Mouse (Mus musculus): Measurements from ENCODE around the gene Epb41. TPM values are rescaled to one million over a fixed set of nuclear protein-coding genes. Genes with fewer than 3 reads are reported as not detected.

The Epb41 gene
- polyA plus RNA-seq, 1 experiment, result 94.1 TPM

DNA sequence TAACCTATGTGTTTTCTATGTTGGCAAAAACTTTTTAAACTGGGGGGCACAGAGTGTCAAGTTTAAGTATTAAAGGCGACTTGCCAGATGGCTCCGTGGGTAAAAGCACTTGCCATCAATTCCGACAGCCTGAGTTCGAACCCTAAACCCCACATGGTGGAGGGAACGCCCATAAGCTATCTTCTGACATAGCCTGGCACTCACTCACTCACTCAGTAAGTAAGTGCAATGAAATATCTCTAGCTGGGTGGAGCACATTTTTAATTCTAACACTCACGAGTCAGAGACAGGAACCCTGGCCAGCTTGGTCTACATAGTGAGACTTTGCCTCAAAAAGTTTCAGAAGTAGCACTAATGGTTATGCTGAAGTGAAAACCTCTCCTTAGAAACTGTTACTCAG is 48.0 kb downstream of the Epb41 start:
- no peak for DNase-seq (ENCODE audit: low read depth in 1 of 2, low spot score in 2 of 2)
- TF ChIP-seq CTCF (IDR thresholded peaks at IDR 0.05; ENCODE audit: extremely low read depth, insufficient read depth, insufficient read length, insufficient replicate concordance), result no peak
- TF ChIP-seq POLR2A (IDR thresholded peaks at IDR 0.05; ENCODE audit: low read depth, low read length), result no peak
- 86% methylated on average over 6 of the region's 6 CpGs for WGBS
- Histone ChIP-seq H3K27ac (ENCODE audit: insufficient read depth, low read length) (no peak overlapping the region), H3K27me3 (ENCODE audit: control insufficient read depth, insufficient read depth, low read length) (no peaks in the 10 kb centered on the region), H3K36me3 (ENCODE audit: control insufficient read depth, insufficient read depth, low read length) (no peaks in the 10 kb centered on the region; the same call in 1 of the 2 replicates), H3K4me1 (ENCODE audit: control insufficient read depth, insufficient read depth, insufficient read length) (no peaks in the 10 kb centered on the region; the same call in 1 of the 2 replicates), H3K4me3 (ENCODE audit: extremely low read depth, insufficient read depth, insufficient read length) (no peak overlapping the region)

DNA sequence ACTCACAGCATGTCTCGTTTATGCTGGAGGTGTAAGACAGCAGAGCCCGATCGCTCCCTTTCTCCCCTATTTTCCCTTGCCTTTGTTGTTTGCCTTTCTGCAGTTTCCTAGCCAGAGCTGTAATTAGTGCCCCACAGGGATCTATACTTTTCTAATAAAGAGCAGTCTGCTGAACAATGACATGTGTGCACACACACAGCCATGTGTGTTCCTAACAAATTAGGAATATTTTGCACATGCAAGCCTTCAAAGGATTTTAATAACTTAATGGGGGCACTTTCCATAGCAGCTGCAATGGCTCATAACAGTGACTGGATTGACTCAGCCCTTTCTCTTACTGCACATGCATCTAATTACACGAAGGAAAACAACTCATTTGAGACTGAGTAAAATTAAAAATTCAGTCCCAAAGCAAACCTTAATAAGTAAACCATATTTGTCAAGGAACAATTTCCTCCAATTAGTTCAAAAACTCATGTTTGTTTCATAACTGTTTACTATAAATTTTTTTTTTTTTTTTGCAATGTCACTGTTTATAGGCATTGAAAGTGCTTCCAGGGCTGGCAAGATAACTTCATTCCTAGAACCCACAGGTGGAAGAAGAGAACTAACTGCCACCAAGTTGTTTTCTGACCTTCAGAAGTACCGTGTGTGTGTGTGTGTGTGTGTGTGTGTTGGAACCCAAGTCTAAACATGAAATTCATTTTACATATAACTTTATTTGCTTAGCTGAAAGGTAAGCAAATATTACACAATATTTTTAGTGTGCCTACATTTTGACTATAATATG is 49.2 kb downstream of the Epb41 start:
- WGBS, result 83% methylated on average over 5 of the region's 5 CpGs
- TF ChIP-seq POLR2A (IDR thresholded peaks at IDR 0.05; ENCODE audit: low read depth, low read length) (no peak), CTCF (IDR thresholded peaks at IDR 0.05; ENCODE audit: extremely low read depth, insufficient read depth, insufficient read length, insufficient replicate concordance) (no peak)
- Histone ChIP-seq H3K36me3 (ENCODE audit: control insufficient read depth, insufficient read depth, low read length) (no peaks in the 10 kb centered on the region; the same call in 1 of the 2 replicates), H3K27me3 (ENCODE audit: control insufficient read depth, insufficient read depth, low read length) (no peaks in the 10 kb centered on the region), H3K27ac (ENCODE audit: insufficient read depth, low read length) (no peak overlapping the region), H3K4me1 (ENCODE audit: control insufficient read depth, insufficient read depth, insufficient read length) (no peaks in the 10 kb centered on the region; the same call in 1 of the 2 replicates), H3K4me3 (ENCODE audit: extremely low read depth, insufficient read depth, insufficient read length) (no peak overlapping the region)
- DNase-seq (ENCODE audit: low read depth in 1 of 2, low spot score in 2 of 2), result no peak

DNA sequence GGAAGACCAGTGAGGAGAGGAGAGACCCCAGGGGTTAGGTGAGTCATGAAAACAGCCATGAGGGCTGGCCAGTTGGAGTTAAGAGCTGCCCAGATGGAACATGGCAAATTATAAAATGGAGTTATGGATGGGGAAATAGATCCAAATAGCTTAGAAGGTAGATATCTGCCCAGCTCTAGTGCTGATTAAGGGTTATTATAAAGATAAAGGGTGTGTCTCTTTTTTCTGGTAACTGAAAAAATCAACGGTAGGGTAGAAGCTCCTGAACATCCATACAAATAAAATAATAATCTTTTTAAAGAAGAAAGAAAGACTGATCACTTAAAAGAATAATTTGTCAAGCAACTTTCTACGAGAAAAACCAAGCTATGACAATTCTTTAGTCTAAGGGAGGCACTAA is 49.9 kb downstream of the Epb41 start:
- Histone ChIP-seq H3K4me1 (ENCODE audit: control insufficient read depth, insufficient read depth, insufficient read length) (no peaks in the 10 kb centered on the region; the same call in 1 of the 2 replicates), H3K4me3 (ENCODE audit: extremely low read depth, insufficient read depth, insufficient read length) (no peak overlapping the region), H3K36me3 (ENCODE audit: control insufficient read depth, insufficient read depth, low read length) (no peaks in the 10 kb centered on the region; the same call in 1 of the 2 replicates), H3K27me3 (ENCODE audit: control insufficient read depth, insufficient read depth, low read length) (no peaks in the 10 kb centered on the region), H3K27ac (ENCODE audit: insufficient read depth, low read length) (no peak overlapping the region)
- WGBS, result 87% methylated on average over 2 of the region's 2 CpGs
- no peak for DNase-seq (ENCODE audit: low read depth in 1 of 2, low spot score in 2 of 2)
- TF ChIP-seq CTCF (IDR thresholded peaks at IDR 0.05; ENCODE audit: extremely low read depth, insufficient read depth, insufficient read length, insufficient replicate concordance) (no peak), POLR2A (IDR thresholded peaks at IDR 0.05; ENCODE audit: low read depth, low read length) (no peak)

DNA sequence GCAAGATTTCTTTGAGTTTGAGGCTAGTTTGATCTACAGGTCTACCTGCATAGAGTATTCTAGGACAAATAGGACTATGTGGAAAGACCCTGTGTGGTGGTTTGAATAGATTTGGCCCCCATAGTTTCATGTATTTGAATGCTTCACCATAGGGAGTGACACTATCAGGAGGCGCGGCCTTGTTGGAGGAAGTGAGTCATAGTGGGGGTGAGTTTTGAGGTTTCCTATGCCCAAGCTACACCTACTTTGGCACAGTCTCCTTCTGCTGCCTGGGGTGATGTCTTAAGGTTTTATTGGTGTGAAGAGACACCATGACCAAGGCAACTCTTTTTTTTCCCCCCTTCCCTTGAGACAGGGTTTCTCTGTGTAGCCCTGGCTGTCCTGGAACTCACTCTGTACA is 51.3 kb downstream of the Epb41 start:
- no peak overlapping the region for H3K4me3 ChIP-seq (ENCODE audit: extremely low read depth, insufficient read depth, insufficient read length)
- H3K36me3 ChIP-seq (ENCODE audit: control insufficient read depth, insufficient read depth, low read length), result no peaks in the 10 kb centered on the region; the same call in 1 of the 2 replicates
- no peaks in the 10 kb centered on the region; the same call in 1 of the 2 replicates for H3K4me1 ChIP-seq (ENCODE audit: control insufficient read depth, insufficient read depth, insufficient read length)
- H3K27me3 ChIP-seq (ENCODE audit: control insufficient read depth, insufficient read depth, low read length), result no peaks in the 10 kb centered on the region
- TF ChIP-seq POLR2A (IDR thresholded peaks at IDR 0.05; ENCODE audit: low read depth, low read length) (no peak), CTCF (IDR thresholded peaks at IDR 0.05; ENCODE audit: extremely low read depth, insufficient read depth, insufficient read length, insufficient replicate concordance) (no peak)
- WGBS, result 94% methylated on average over 2 of the region's 2 CpGs
- no peak overlapping the region for H3K27ac ChIP-seq (ENCODE audit: insufficient read depth, low read length)
- DNase-seq (ENCODE audit: low read depth in 1 of 2, low spot score in 2 of 2), result no peak

DNA sequence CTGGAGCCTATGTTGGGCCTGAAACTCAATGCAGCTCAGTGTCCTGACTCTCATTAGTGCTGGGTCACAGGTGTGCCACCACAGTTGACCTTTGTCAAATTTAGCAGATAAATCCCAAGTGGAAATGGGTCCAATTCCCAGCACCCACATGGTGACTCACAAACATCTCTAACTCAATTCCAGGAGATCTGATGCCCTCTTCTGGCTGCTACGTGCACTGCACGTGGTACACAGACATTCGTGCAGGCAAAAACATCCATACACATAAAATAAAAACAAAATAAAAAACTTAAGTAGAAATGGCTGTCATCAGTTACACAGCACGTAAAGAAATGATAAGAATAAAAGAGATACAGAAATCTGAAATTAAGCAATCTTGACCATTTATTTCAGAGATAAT is 52.5 kb downstream of the Epb41 start:
- H3K4me1 ChIP-seq (ENCODE audit: control insufficient read depth, insufficient read depth, insufficient read length), result no peaks in the 10 kb centered on the region; the same call in 1 of the 2 replicates
- no peaks in the 10 kb centered on the region for H3K36me3 ChIP-seq (ENCODE audit: control insufficient read depth, insufficient read depth, low read length)
- no peaks in the 10 kb centered on the region for H3K27me3 ChIP-seq (ENCODE audit: control insufficient read depth, insufficient read depth, low read length)
- H3K27ac ChIP-seq (ENCODE audit: insufficient read depth, low read length), result no peak overlapping the region
- 93% methylated on average over 4 of the region's 4 CpGs for WGBS
- no peak for DNase-seq (ENCODE audit: low read depth in 1 of 2, low spot score in 2 of 2)
- no peak for TF ChIP-seq POLR2A (IDR thresholded peaks at IDR 0.05; ENCODE audit: low read depth, low read length)
- TF ChIP-seq CTCF (IDR thresholded peaks at IDR 0.05; ENCODE audit: extremely low read depth, insufficient read depth, insufficient read length, insufficient replicate concordance), result no peak
- no peak overlapping the region for H3K4me3 ChIP-seq (ENCODE audit: extremely low read depth, insufficient read depth, insufficient read length)

DNA sequence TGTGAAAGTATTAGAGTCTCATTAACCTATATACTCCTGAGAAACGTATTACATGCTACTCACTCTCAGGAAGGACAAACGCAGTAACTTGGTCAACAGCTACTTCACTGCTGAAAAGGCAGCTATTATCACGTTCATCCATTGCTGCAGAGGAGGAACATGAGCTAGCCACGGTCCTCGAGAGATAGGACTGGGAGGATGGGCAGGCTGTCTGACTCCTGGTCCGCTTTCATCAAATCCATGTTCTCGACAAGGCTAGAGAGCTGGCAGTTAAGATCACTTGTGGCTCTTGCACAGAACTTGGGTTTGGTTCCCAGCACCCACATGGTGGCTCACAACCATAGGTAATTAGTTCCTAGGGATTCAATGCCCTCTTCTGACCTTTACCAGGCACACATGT is 53.2 kb downstream of the Epb41 start:
- Histone ChIP-seq H3K27ac (ENCODE audit: insufficient read depth, low read length) (no peak overlapping the region), H3K4me1 (ENCODE audit: control insufficient read depth, insufficient read depth, insufficient read length) (no peaks in the 10 kb centered on the region; the same call in 1 of the 2 replicates), H3K36me3 (ENCODE audit: control insufficient read depth, insufficient read depth, low read length) (no peaks in the 10 kb centered on the region), H3K27me3 (ENCODE audit: control insufficient read depth, insufficient read depth, low read length) (no peaks in the 10 kb centered on the region), H3K4me3 (ENCODE audit: extremely low read depth, insufficient read depth, insufficient read length) (no peak overlapping the region)
- no peak for TF ChIP-seq CTCF (IDR thresholded peaks at IDR 0.05; ENCODE audit: extremely low read depth, insufficient read depth, insufficient read length, insufficient replicate concordance)
- TF ChIP-seq POLR2A (IDR thresholded peaks at IDR 0.05; ENCODE audit: low read depth, low read length), result no peak
- no peak for DNase-seq (ENCODE audit: low read depth in 1 of 2, low spot score in 2 of 2)
- 93% methylated on average over 7 of the region's 7 CpGs for WGBS

DNA sequence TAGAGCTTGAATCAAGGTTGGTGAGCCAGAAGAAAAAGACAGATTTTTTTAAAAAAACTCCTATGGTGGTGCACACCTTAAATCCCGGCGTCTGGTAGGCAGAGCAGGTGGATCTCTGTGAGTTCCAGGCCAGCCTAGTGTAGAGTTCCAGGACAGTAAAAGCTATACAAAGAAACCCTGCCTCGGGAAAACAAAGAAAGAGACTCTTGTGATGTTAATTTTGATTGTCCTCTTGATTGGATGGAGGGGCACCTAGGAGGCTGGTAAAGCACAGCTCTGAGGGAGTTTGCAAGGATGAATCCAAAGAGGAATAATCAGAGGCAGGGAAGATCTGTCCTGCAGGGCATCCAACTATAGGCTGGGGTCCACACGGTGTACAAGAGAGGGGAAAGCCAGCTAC is 56.6 kb downstream of the Epb41 start:
- DNase-seq (ENCODE audit: low read depth in 1 of 2, low spot score in 2 of 2), result no peak
- no peaks in the 10 kb centered on the region for H3K4me1 ChIP-seq (ENCODE audit: control insufficient read depth, insufficient read depth, insufficient read length)
- TF ChIP-seq CTCF (IDR thresholded peaks at IDR 0.05; ENCODE audit: extremely low read depth, insufficient read depth, insufficient read length, insufficient replicate concordance) (no peak), POLR2A (IDR thresholded peaks at IDR 0.05; ENCODE audit: low read depth, low read length) (no peak)
- no peaks in the 10 kb centered on the region for H3K27me3 ChIP-seq (ENCODE audit: control insufficient read depth, insufficient read depth, low read length)
- WGBS, result 81% methylated on average over 4 of the region's 4 CpGs
- no peaks in the 10 kb centered on the region for H3K36me3 ChIP-seq (ENCODE audit: control insufficient read depth, insufficient read depth, low read length)
- no peak overlapping the region for H3K4me3 ChIP-seq (ENCODE audit: extremely low read depth, insufficient read depth, insufficient read length)
- no peak overlapping the region for H3K27ac ChIP-seq (ENCODE audit: insufficient read depth, low read length)
